30 mouse cellular contexts compared by ENCODE assay signal in the genomic region with DNA sequence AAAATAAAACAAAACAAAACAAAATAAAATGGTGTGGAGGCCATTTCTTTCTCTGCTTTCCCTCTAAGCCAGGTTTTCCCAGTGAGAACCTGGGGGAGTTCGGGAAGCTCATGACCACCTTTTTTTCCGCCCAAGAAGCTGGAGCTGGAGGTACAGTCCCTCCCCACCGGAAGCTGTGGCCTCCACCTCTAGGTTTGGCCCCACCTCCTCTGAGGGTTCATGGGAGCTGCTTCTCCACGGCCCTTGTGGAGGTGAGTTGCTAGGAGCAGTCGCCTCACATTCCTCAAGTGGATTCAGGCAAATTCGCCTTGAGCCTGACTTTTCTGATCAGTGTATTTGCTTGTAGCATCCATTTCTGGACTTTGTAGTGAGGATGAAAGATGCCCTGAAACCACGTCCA. TPM values are rescaled to one million over a fixed set of nuclear protein-coding genes. Genes with fewer than 3 reads are reported as not detected.
"Had no signal": no experiment of that assay in that cellular context is flagged by ENCODE, and none has a peak within 500 bp of the region (broad histone marks: within the 10 kb centered on the region; RNA-seq: fewer than 3 reads in every experiment).

No protein-coding gene starts in this region.

- H3K9me3 ChIP-seq: limb, embryonic 15.5 days had no signal

- H3K27me3 ChIP-seq: heart, embryonic 12.5 days; hindbrain, embryonic 13.5 days; hindbrain, embryonic 15.5 days; kidney, embryonic 15.5 days; limb, embryonic 13.5 days; limb, embryonic 15.5 days; liver, embryonic 12.5 days had no signal

- H3K4me1 ChIP-seq: heart, embryonic 10.5 days; heart, embryonic 12.5 days; kidney, embryonic 15.5 days; liver, embryonic 12.5 days had no signal

- H3K36me3 ChIP-seq: heart, embryonic 10.5 days; heart, embryonic 12.5 days; hindbrain, embryonic 13.5 days; hindbrain, embryonic 15.5 days; kidney, embryonic 15.5 days; limb, embryonic 13.5 days; limb, embryonic 15.5 days; liver, embryonic 12.5 days had no signal

- H3K4me3 ChIP-seq: heart, embryonic 10.5 days; heart, embryonic 12.5 days; hindbrain, embryonic 13.5 days; hindbrain, embryonic 15.5 days; kidney, embryonic 15.5 days; limb, embryonic 13.5 days; limb, embryonic 15.5 days; liver, embryonic 12.5 days had no signal

- DNase-seq: gastrocnemius, postnatal 14 days; heart, adult 18-20 months; heart, postnatal 10 days; heart, postnatal 36 days; kidney, adult 11 months; kidney, adult 2 months; kidney, adult 9 months; kidney, postnatal 14 days; kidney, postnatal 36 days; layer of hippocampus, adult 9-11 months; layer of hippocampus, postnatal 36 days; left cerebral cortex, postnatal 4 days had no signal

RNA-seq across cellular contexts. Expression of a gene that starts 55.7 kb away (rescaled TPM):
- total RNA-seq: granulocyte monocyte progenitor cell, adult 5-6 weeks; hematopoietic stem cell, adult 5-6 weeks; hindbrain, postnatal 0 days; layer of hippocampus, adult 18-20 months; layer of hippocampus, adult 8-10 months; layer of hippocampus, postnatal 14 days; layer of hippocampus, postnatal 36 days; left cerebral cortex, adult 18-20 months; left cerebral cortex, adult 8-10 months; left cerebral cortex, postnatal 10 days; left cerebral cortex, postnatal 25 days; left cerebral cortex, postnatal 4 days had no signal
